Mouse (Mus musculus) left cerebral cortex, adult 9 months (tissue): ENCODE measurements around the gene Ccdc120.

Experiments
- DNase-seq, 2 experiments: peaks; one replicate each; pipeline ENCODE4 v3.0.0; 2022; ENCODE audit warnings: low spot score in 2 of 2

Gene Ccdc120

GRCm38 (mm10) chrX:7696520-7696919 is 54.2 kb downstream of the Ccdc120 start:
- DNase-seq, result no peak

GRCm38 (mm10) chrX:7692862-7693261 is 57.8 kb downstream of the Ccdc120 start:
- peak in 1 of 2 experiments; percentile 23 for DNase-seq

- no peak for DNase-seq
These were observed 60.2 kb downstream of the Ccdc120 start for GRCm38 (mm10) chrX:7690486-7690885.

GRCm38 (mm10) chrX:7688321-7688720 is 62.4 kb downstream of the Ccdc120 start:
- no peak for DNase-seq
